Mouse (Mus musculus): ENCODE results near the gene Arap1.

- TF ChIP-seq CTCF (IDR thresholded peaks at IDR 0.05; ENCODE audit: borderline replicate concordance, insufficient read depth, low read length) (no peak), POLR2A (IDR thresholded peaks at IDR 0.05; ENCODE audit: low read depth, low read length) (no peak)
Measured at GRCm38 (mm10) chr7:101378285-101378684, 30.4 kb downstream of the Arap1 start.

All from embryonic fibroblast, embryonic 13.5 days (primary cell).